In the genomic region with DNA sequence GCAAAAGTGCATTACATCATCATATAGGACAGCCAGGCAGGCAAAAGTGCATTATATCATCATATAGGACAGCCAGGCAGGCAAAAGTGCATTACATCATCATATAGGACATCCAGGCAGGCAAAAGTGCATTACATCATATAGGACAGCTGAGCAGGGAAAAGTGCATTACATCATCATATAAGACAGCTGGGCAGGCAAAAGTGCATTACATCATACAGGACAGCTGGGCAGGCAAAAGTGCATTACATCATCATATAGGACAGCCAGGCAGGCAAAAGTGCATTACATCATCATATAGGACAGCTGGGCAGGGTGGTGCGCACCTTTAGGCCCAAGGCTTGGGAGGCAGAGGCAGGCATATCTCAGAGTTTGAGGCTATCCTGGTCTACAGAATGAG, we compare ENCODE assay signal across 16 mouse cellular contexts. TPM values are rescaled to one million over a fixed set of nuclear protein-coding genes. Genes with fewer than 3 reads are reported as not detected.
"Had no signal": no experiment of that assay in that cellular context is flagged by ENCODE, and none has a peak within 500 bp of the region (broad histone marks: within the 10 kb centered on the region; RNA-seq: fewer than 3 reads in every experiment).

No protein-coding gene starts in this region.

- DNase-seq: lung, adult 18-20 months; lung, embryonic 14.5 days; lung, postnatal 10 days; lung, postnatal 4 days; right cerebral cortex, postnatal 14 days; thymus, adult 2 months; thymus, postnatal 25 days; thymus, postnatal 4 days had no signal

- H3K27me3 ChIP-seq: midbrain, embryonic 15.5 days had no signal

- H3K9ac ChIP-seq: lung, embryonic 14.5 days; midbrain, embryonic 13.5 days; midbrain, embryonic 15.5 days; neural tube, embryonic 12.5 days; stomach, embryonic 15.5 days had no signal

- H3K36me3 ChIP-seq: midbrain, embryonic 13.5 days; midbrain, embryonic 15.5 days; neural tube, embryonic 12.5 days; stomach, embryonic 15.5 days had no signal

- ATAC-seq: midbrain, embryonic 13.5 days; midbrain, embryonic 15.5 days had no signal

- H3K4me2 ChIP-seq: lung, embryonic 14.5 days; midbrain, embryonic 13.5 days; midbrain, embryonic 15.5 days; neural tube, embryonic 12.5 days; stomach, embryonic 15.5 days had no signal

- H3K9me3 ChIP-seq: midbrain, embryonic 13.5 days; midbrain, embryonic 15.5 days; neural tube, embryonic 12.5 days; stomach, embryonic 15.5 days had no signal

- H3K4me3 ChIP-seq: midbrain, embryonic 13.5 days; midbrain, embryonic 15.5 days; neural tube, embryonic 12.5 days; stomach, embryonic 15.5 days had no signal

- H3K27ac ChIP-seq: midbrain, embryonic 13.5 days; midbrain, embryonic 15.5 days; neural tube, embryonic 12.5 days; stomach, embryonic 15.5 days; stomach, postnatal 0 days had no signal

RNA-seq across cellular contexts. Expression of a gene that starts 15.4 kb away (rescaled TPM):
- total RNA-seq: megakaryocyte-erythroid progenitor cell, adult 5-6 weeks; monocyte, adult 5-6 weeks; neutrophil, adult 5-6 weeks had no signal

RNA-seq across cellular contexts. Expression of a gene that starts 16.7 kb away (rescaled TPM):
- total RNA-seq: neutrophil, adult 5-6 weeks had no signal
- polyA plus RNA-seq: stomach, postnatal 0 days had no signal
